8 mouse cellular contexts compared by ENCODE assay signal in the genomic region with DNA sequence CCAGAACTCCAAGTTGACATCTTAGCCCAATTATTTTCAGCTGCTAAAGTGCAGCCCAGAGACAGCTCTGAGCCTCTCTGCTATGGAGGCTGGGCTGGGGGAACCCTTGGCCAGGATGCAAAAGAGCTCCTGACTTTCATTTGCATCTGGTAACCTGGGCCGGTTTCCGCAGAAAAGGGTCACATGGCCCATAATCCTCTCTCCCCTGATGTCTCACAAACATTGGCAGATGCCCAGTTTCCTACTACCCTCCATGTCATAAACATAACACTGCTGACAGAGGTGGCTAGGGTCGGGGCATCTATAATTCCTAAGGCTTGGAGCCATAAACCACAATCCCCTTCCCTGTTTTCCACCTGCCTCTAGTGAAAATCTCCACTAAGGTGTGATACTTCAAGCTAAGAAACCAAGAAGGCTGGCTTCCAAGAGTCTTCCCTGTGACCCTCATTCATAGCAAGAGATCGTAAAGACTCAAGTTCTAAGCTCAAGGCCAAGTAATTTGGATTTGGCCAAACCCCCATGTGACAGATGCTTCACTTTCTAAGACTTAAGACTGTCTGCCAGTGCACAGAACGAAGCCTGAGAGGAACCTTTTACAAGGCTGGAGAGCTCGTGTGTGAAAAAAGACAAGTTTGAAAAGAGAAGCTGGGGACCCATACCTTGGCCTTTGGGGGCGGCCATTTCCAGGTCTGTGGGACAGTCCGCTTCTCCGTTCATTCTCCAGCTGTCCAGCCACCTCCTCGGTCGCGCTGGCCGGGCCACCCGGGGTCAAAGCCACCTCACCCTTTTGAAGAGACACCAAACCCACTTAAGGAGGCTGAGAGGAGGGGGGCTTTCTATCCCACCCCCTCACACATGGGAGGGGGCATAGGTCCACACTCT. TPM values are rescaled to one million over a fixed set of nuclear protein-coding genes. Genes with fewer than 3 reads are reported as not detected.
A peak's percentile ranks its signal among the peaks of the same experiment; 100 is the strongest.
DNase-seq lines count a peak whose midpoint lies in the region; ATAC-seq and TF ChIP-seq lines count a peak whose summit lies in the region.

No protein-coding gene starts in this region.

- no peak for TF ChIP-seq POLR2A in cortical plate, adult 2 months (IDR thresholded peaks at IDR 0.05; ENCODE audit: extremely low read depth, insufficient read depth, low read length)

- 10% methylated on average over 14 of the region's 14 CpGs for WGBS in kidney, embryonic 16.5 days
- 12% methylated on average over 14 of the region's 14 CpGs for WGBS in intestine, embryonic 16.5 days
- whole genome bisulfite sequencing in neural tube, embryonic 14.5 days: 14% methylated on average over 14 of the region's 14 CpGs

- no peak for TF ChIP-seq CTCF in cortical plate, adult 2 months (IDR thresholded peaks at IDR 0.05; ENCODE audit: extremely low read depth, insufficient read depth, low read length)

- H3K27me3 ChIP-seq in kidney, embryonic 16.5 days (ENCODE audit: insufficient read depth, low read length): no peaks in the 10 kb centered on the region
- no peaks in the 10 kb centered on the region for H3K27me3 ChIP-seq in intestine, embryonic 16.5 days (replicated peaks; ENCODE audit: control insufficient read depth, insufficient read depth, low read length)
- H3K27me3 ChIP-seq in neural tube, embryonic 14.5 days (ENCODE audit: control insufficient read depth, insufficient read depth, low read length): peaks cover 3% of the 10 kb centered on the region; the same call in 1 of the 2 replicates

- peaks cover 28% of the 10 kb centered on the region for H3K36me3 ChIP-seq in kidney, embryonic 16.5 days (ENCODE audit: insufficient read depth, low read length)
- peaks cover 43% of the 10 kb centered on the region for H3K36me3 ChIP-seq in ES-E14 (ENCODE audit: control insufficient read depth, insufficient read depth, low read length, poor library complexity, severe bottlenecking)
- peaks cover 16% of the 10 kb centered on the region for H3K36me3 ChIP-seq in intestine, embryonic 16.5 days (ENCODE audit: control insufficient read depth, insufficient read depth, low read length)
- H3K36me3 ChIP-seq in neural tube, embryonic 14.5 days (ENCODE audit: control insufficient read depth, insufficient read depth, low read length): peaks cover 36% of the 10 kb centered on the region; the same call in 1 of the 2 replicates

- in situ Hi-C loops in ES-E14 (cut with MboI; ENCODE audit: low sequenced_read_pairs in 2 of 2, unreplicated experiment in 2 of 2): no loop called here

- peak overlapping the region; percentile 98 for H3K4me3 ChIP-seq in kidney, embryonic 16.5 days (ENCODE audit: low read length)
- peak overlapping the region; percentile 91 to 95 for H3K4me3 ChIP-seq in ES-E14 (ENCODE audit: insufficient read depth in 1 of 2, low read depth in 1 of 2, low read length in 2 of 2, poor library complexity in 1 of 2, severe bottlenecking in 1 of 2)
- H3K4me3 ChIP-seq in cortical plate, adult 2 months (ENCODE audit: insufficient read depth, low read length): peak overlapping the region; percentile 55
- peak overlapping the region; percentile 99 for H3K4me3 ChIP-seq in intestine, embryonic 16.5 days (ENCODE audit: low read length)
- peak overlapping the region; percentile 99 for H3K4me3 ChIP-seq in neural tube, embryonic 14.5 days (ENCODE audit: low read depth, low read length)

- peak overlapping the region; percentile 100 for H3K9ac ChIP-seq in kidney, embryonic 16.5 days (replicated peaks; ENCODE audit: low read length)
- H3K9ac ChIP-seq in ES-E14 (ENCODE audit: insufficient read depth, low read depth, low read length, poor library complexity, severe bottlenecking): peak overlapping the region; percentile 76
- peak overlapping the region; percentile 100 for H3K9ac ChIP-seq in intestine, embryonic 16.5 days (ENCODE audit: low read depth, low read length)
- peak overlapping the region; percentile 99 for H3K9ac ChIP-seq in neural tube, embryonic 14.5 days (replicated peaks; ENCODE audit: low read depth, low read length)

- peak overlapping the region; percentile 96 for H3K4me2 ChIP-seq in kidney, embryonic 16.5 days (replicated peaks; ENCODE audit: low read depth, low read length)
- peak overlapping the region; percentile 93 for H3K4me2 ChIP-seq in intestine, embryonic 16.5 days (ENCODE audit: low read depth, low read length)
- H3K4me2 ChIP-seq in neural tube, embryonic 14.5 days (ENCODE audit: low read depth, low read length): peak overlapping the region; percentile 97

- no peak for ATAC-seq in kidney, embryonic 16.5 days (ENCODE audit: low FRiP score, low TSS enrichment)
- no peak for ATAC-seq in intestine, embryonic 16.5 days
- no peak for ATAC-seq in neural tube, embryonic 14.5 days (ENCODE audit: low read depth)

- peaks cover 20% of the 10 kb centered on the region for H3K4me1 ChIP-seq in kidney, embryonic 16.5 days (ENCODE audit: insufficient read depth, low read length)
- H3K4me1 ChIP-seq in ES-E14 (ENCODE audit: control insufficient read depth in 2 of 2, insufficient read depth in 2 of 2, low read length in 2 of 2, poor library complexity in 1 of 2): peaks cover 4 to 23% of the 10 kb centered on the region in 2 experiments; a peak in 2 of 4 replicates
- 0 out of 2 replicates have a peak, but pooled peaks cover 1% of the 10 kb centered on the region for H3K4me1 ChIP-seq in cortical plate, adult 2 months (ENCODE audit: control insufficient read depth, insufficient read depth, low read length)
- H3K4me1 ChIP-seq in intestine, embryonic 16.5 days (ENCODE audit: control insufficient read depth, insufficient read depth, low read length): peaks cover 20% of the 10 kb centered on the region
- H3K4me1 ChIP-seq in neural tube, embryonic 14.5 days (ENCODE audit: control insufficient read depth, insufficient read depth, low read length): peaks cover 11% of the 10 kb centered on the region; the same call in 1 of the 2 replicates

- DNase-seq in kidney, postnatal 36 days: no peak
- DNase-seq in ES-E14 (ENCODE audit: low read depth, low spot score): no peak
- no peak for DNase-seq in Muller cell, postnatal 12 days (ENCODE audit: inconsistent ontology term)
- no peak for DNase-seq in adrenal gland, postnatal 10 days

- peak overlapping the region; percentile 98 for H3K27ac ChIP-seq in kidney, embryonic 16.5 days (ENCODE audit: low read length)
- peak overlapping the region; percentile 97 for H3K27ac ChIP-seq in ES-E14 (ENCODE audit: insufficient read depth, low read depth, low read length, poor library complexity, severe bottlenecking)
- H3K27ac ChIP-seq in cortical plate, adult 2 months (ENCODE audit: insufficient read depth, low read length): peak overlapping the region; percentile 27; the same call in 1 of the 2 replicates
- H3K27ac ChIP-seq in intestine, embryonic 16.5 days (ENCODE audit: low read length): peak overlapping the region; percentile 99
- peak overlapping the region; percentile 93 for H3K27ac ChIP-seq in neural tube, embryonic 14.5 days (ENCODE audit: low read depth, low read length)

- H3K9me3 ChIP-seq in kidney, embryonic 16.5 days (ENCODE audit: low read length): no peaks in the 10 kb centered on the region
- no peaks in the 10 kb centered on the region for H3K9me3 ChIP-seq in ES-E14 (ENCODE audit: control insufficient read depth, insufficient read depth, low read depth, low read length)
- H3K9me3 ChIP-seq in intestine, embryonic 16.5 days (ENCODE audit: control insufficient read depth, low read length): no peaks in the 10 kb centered on the region
- H3K9me3 ChIP-seq in neural tube, embryonic 14.5 days (ENCODE audit: control insufficient read depth, low read length): no peaks in the 10 kb centered on the region

TF ChIP-seq in ES-E14, 5 proteins besides CTCF, POLR2A, EP300 and RAD21 (continues in another document):
- no peak for TF ChIP-seq ZNF384 (IDR thresholded peaks at IDR 0.05; ENCODE audit: low read depth, low read length)
- no peak for TF ChIP-seq HCFC1 (IDR thresholded peaks at IDR 0.05; ENCODE audit: borderline replicate concordance, insufficient read depth, low read length)

RNA-seq across cellular contexts. Expression of a gene that starts 3.6 kb away (rescaled TPM):
- polyA plus RNA-seq in kidney, embryonic 16.5 days (2015; fragmentation: Nextera tagmentation; extraction: Ambion mirVana): 94.7 and 97.3 TPM in 2 replicates
- total RNA-seq in ES-E14 (2012; rRNA removed): 138 and 155 TPM in 2 replicates
- polyA plus RNA-seq in cortical plate, adult 2 months (2012; rRNA removed): 84.1 and 86.8 TPM in 2 replicates
- 65.5 and 66.0 TPM in 2 replicates for polyA plus RNA-seq in intestine, embryonic 16.5 days (2015; fragmentation: Nextera tagmentation; extraction: Ambion mirVana)
- polyA plus RNA-seq in neural tube, embryonic 14.5 days (2014; fragmentation: Nextera tagmentation; extraction: Ambion mirVana): 70.3 and 81.9 TPM in 2 replicates
- 100 to 1,000 TPM in 1 of 2 experiments, 10 to 100 TPM in 1; 96.3 to 100 TPM for total RNA-seq in adrenal gland, postnatal 10 days (2021)

RNA-seq across cellular contexts. Expression of a gene that starts 19.5 kb away (rescaled TPM):
- 12.4 and 13.3 TPM in 2 replicates for polyA plus RNA-seq in kidney, embryonic 16.5 days (2015; fragmentation: Nextera tagmentation; extraction: Ambion mirVana)
- total RNA-seq in ES-E14 (2012; rRNA removed): 55.4 and 60.4 TPM in 2 replicates
- 171 and 180 TPM in 2 replicates for polyA plus RNA-seq in cortical plate, adult 2 months (2012; rRNA removed)
- polyA plus RNA-seq in intestine, embryonic 16.5 days (2015; fragmentation: Nextera tagmentation; extraction: Ambion mirVana): 8.8 and 9.0 TPM in 2 replicates
- 36.5 and 36.7 TPM in 2 replicates for polyA plus RNA-seq in neural tube, embryonic 14.5 days (2014; fragmentation: Nextera tagmentation; extraction: Ambion mirVana)
- 10 to 100 TPM; 47.2 to 51.3 TPM for total RNA-seq in adrenal gland, postnatal 10 days (2021)

RNA-seq across cellular contexts. Expression of a gene that starts 31.2 kb away (rescaled TPM):
- polyA plus RNA-seq in kidney, embryonic 16.5 days (2015; fragmentation: Nextera tagmentation; extraction: Ambion mirVana): 64.4 and 66.7 TPM in 2 replicates
- 33.0 and 37.2 TPM in 2 replicates for total RNA-seq in ES-E14 (2012; rRNA removed)
- 95.3 and 97.0 TPM in 2 replicates for polyA plus RNA-seq in cortical plate, adult 2 months (2012; rRNA removed)
- 52.0 and 54.3 TPM in 2 replicates for polyA plus RNA-seq in intestine, embryonic 16.5 days (2015; fragmentation: Nextera tagmentation; extraction: Ambion mirVana)
- polyA plus RNA-seq in neural tube, embryonic 14.5 days (2014; fragmentation: Nextera tagmentation; extraction: Ambion mirVana): 86.9 and 88.6 TPM in 2 replicates
- total RNA-seq in adrenal gland, postnatal 10 days (2021): 10 to 100 TPM; 36.6 to 41.1 TPM

RNA-seq across cellular contexts. Expression of a gene that starts 47.4 kb away (rescaled TPM):
- polyA plus RNA-seq in kidney, embryonic 16.5 days (2015; fragmentation: Nextera tagmentation; extraction: Ambion mirVana): not detected in 2 replicates
- 0.98 and 1.0 TPM in 2 replicates for total RNA-seq in ES-E14 (2012; rRNA removed)
- polyA plus RNA-seq in cortical plate, adult 2 months (2012; rRNA removed): 1.9 and 2.2 TPM in 2 replicates
- 0.05 TPM in 2 replicates for polyA plus RNA-seq in intestine, embryonic 16.5 days (2015; fragmentation: Nextera tagmentation; extraction: Ambion mirVana)
- polyA plus RNA-seq in neural tube, embryonic 14.5 days (2014; fragmentation: Nextera tagmentation; extraction: Ambion mirVana): 0.12 and 0.23 TPM in 2 replicates
- 1 to 10 TPM; 1.1 to 2.6 TPM for total RNA-seq in adrenal gland, postnatal 10 days (2021)

RNA-seq across cellular contexts. Expression of a gene that starts 50.1 kb away (rescaled TPM):
- polyA plus RNA-seq in kidney, embryonic 16.5 days (2015; fragmentation: Nextera tagmentation; extraction: Ambion mirVana): 9.0 and 9.6 TPM in 2 replicates
- total RNA-seq in ES-E14 (2012; rRNA removed): 0.18 and 0.21 TPM in 2 replicates
- polyA plus RNA-seq in cortical plate, adult 2 months (2012; rRNA removed): 0.02 and 0.04 TPM in 2 replicates
- 11.2 and 19.3 TPM in 2 replicates for polyA plus RNA-seq in intestine, embryonic 16.5 days (2015; fragmentation: Nextera tagmentation; extraction: Ambion mirVana)
- 1.6 and 2.4 TPM in 2 replicates for polyA plus RNA-seq in neural tube, embryonic 14.5 days (2014; fragmentation: Nextera tagmentation; extraction: Ambion mirVana)
- 10 to 100 TPM; 26.6 to 64.2 TPM for total RNA-seq in adrenal gland, postnatal 10 days (2021)

Comparison
In these comparisons a context has a peak if more than half of its experiments do, and no peak if none do; other contexts are left out.
1. H3K27ac ChIP-seq: peak in every context shown above with its lines; median percentile 99 in intestine, embryonic 16.5 days; 98 in kidney, embryonic 16.5 days; 97 in ES-E14; 93 in neural tube, embryonic 14.5 days; 27 in cortical plate, adult 2 months.